Mouse (Mus musculus) WW6 (cell line): ENCODE measurements around the gene Olfr1378.
A peak's percentile ranks its signal among the peaks of the same experiment; 100 is the strongest.

ENCODE experiments used
- DNase-seq: peaks from one replicate; pipeline ENCODE4 v3.0.0-alpha.2; 2013; ENCODE audit warnings: low read depth, low spot score

Olfr1378 gene

GRCm38 (mm10) chr11:50966230-50966629 is at the start of gene Olfr1378:
Gene Olfr1378, plus strand, starts transcription at chr11:50966530.
- no peak for DNase-seq

- DNase-seq = no peak
Observed at GRCm38 (mm10) chr11:50930469-50931014, 35.8 kb upstream of the Olfr1378 start.

GRCm38 (mm10) chr11:50931021-50931420 is 35.3 kb upstream of the Olfr1378 start:
- DNase-seq = no peak

- peak; percentile 65 for DNase-seq
Observed at GRCm38 (mm10) chr11:50931451-50931866, 34.9 kb upstream of the Olfr1378 start, which contains the start of gene Zfp354b. Gene Zfp354b, minus strand, starts transcription at chr11:50931633.

- DNase-seq = no peak
Observed at GRCm38 (mm10) chr11:50932040-50932439, 34.3 kb upstream of the Olfr1378 start.

- DNase-seq = no peak
Observed at GRCm38 (mm10) chr11:50938435-50938834, 27.9 kb upstream of the Olfr1378 start.

- DNase-seq = peak; percentile 57
Observed at GRCm38 (mm10) chr11:50939621-50940366, 26.5 kb upstream of the Olfr1378 start.

GRCm38 (mm10) chr11:50942386-50942785 is 23.9 kb upstream of the Olfr1378 start:
- DNase-seq = no peak

- DNase-seq = no peak
Observed at GRCm38 (mm10) chr11:50943506-50943905, 22.8 kb upstream of the Olfr1378 start, which contains the start of gene 4933414I15Rik. Gene 4933414I15Rik, minus strand, starts transcription at chr11:50943765.

- DNase-seq = no peak
Observed at GRCm38 (mm10) chr11:50952290-50952689, 14.0 kb upstream of the Olfr1378 start.

GRCm38 (mm10) chr11:50953665-50954064 is 12.7 kb upstream of the Olfr1378 start, which contains the start of gene Prop1:
Gene Prop1, minus strand, starts transcription at chr11:50953765.
- no peak for DNase-seq

- DNase-seq = no peak
Observed at GRCm38 (mm10) chr11:50964886-50965285, 1.4 kb upstream of the Olfr1378 start.

GRCm38 (mm10) chr11:50977216-50977615 is 10.9 kb downstream of the Olfr1378 start:
- DNase-seq = no peak

GRCm38 (mm10) chr11:50981667-50982066 is 15.3 kb downstream of the Olfr1378 start, which contains the start of gene Olfr1377:
Gene Olfr1377, plus strand, starts transcription at chr11:50981967.
- DNase-seq = no peak

GRCm38 (mm10) chr11:51003296-51003695 is 37.0 kb downstream of the Olfr1378 start, which contains the start of gene Olfr51:
Gene Olfr51, plus strand, starts transcription at chr11:51003596.
- DNase-seq = no peak

- DNase-seq = no peak
Observed at GRCm38 (mm10) chr11:51011821-51012220, 45.5 kb downstream of the Olfr1378 start.

- no peak for DNase-seq
Observed at GRCm38 (mm10) chr11:51013936-51014335, 47.6 kb downstream of the Olfr1378 start, which contains the start of gene Olfr54. Gene Olfr54, plus strand, starts transcription at chr11:51014236.

- DNase-seq = no peak
Observed at GRCm38 (mm10) chr11:51016341-51016740, 50.0 kb downstream of the Olfr1378 start.
